Mouse (Mus musculus) adrenal gland, postnatal 14 days (tissue): Measurements from ENCODE around the gene Mfn1. TPM values are rescaled to one million over a fixed set of nuclear protein-coding genes. Genes with fewer than 3 reads are reported as not detected.

ENCODE experiments used
- DNase-seq: peaks from one replicate; pipeline ENCODE4 v3.0.0; 2021; ENCODE audit warnings: mixed read lengths
- total RNA-seq: library from RNA; stranded (reverse); gene quantifications from 2 replicates; pipeline ENCODE4 v1.2.3, GENCODE M21; 2021

Gene Mfn1
- total RNA-seq, 1 experiment from 2014 or later, result 73.9 TPM

DNA sequence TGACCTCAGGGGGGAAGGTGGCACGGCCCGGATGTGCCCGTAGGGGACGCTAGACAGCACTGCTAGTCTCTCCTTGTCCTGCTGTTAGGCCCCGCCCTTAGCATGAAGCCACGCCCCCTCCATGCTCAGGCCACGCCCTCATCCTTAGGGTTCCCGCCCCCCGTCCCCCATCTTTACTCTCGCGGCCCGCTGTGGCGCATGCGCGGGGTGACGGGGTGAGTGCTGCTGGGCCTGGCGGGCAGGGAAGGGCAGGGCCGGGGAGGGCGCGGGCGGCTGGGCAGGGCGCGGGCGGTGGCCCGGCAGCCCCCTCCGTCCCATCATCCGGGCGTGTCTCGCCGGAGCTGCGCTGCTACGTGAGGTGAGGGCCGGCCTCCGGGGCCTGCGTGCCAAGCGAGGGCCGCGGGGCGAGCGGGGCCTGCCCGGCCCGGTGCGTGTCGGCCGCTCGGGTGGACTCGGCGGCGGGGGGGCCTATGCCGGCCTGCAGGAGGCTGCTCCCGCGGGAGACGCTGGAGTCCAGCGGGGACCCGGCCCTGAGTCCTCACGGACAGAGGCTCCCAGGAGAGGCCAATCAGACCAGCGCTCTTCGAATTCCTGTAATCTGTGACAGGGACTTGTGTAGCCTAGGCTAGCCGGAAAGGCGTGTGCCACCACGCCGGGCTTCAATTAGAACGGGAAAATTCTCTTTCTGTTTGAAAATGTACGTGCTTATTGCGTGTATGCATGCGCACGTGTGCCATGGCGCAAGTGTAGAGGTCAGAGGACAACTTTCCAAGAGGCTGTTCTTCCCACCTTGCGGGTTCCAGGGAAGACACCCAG lies 18.7 kb upstream of the Mfn1 start:
- peak; percentile 99 for DNase-seq

DNA sequence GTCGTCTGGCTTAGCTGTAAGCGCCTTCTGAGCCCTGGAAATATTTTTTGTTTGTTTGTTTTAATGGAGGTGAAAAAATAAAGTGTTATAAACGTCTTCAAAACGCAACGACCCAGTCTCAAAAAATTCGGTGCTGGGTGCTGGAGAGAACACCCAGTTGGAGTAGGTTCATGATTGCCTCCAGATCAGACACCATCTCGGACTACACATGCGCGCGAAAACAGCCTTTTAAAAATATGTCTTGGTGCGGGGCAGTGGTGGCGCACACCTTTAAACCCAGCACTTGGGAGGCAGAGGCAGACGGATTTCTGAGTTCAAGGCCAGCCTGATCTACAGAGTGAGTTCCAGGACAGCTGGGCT lies 18.1 kb upstream of the Mfn1 start:
- DNase-seq, result no peak

DNA sequence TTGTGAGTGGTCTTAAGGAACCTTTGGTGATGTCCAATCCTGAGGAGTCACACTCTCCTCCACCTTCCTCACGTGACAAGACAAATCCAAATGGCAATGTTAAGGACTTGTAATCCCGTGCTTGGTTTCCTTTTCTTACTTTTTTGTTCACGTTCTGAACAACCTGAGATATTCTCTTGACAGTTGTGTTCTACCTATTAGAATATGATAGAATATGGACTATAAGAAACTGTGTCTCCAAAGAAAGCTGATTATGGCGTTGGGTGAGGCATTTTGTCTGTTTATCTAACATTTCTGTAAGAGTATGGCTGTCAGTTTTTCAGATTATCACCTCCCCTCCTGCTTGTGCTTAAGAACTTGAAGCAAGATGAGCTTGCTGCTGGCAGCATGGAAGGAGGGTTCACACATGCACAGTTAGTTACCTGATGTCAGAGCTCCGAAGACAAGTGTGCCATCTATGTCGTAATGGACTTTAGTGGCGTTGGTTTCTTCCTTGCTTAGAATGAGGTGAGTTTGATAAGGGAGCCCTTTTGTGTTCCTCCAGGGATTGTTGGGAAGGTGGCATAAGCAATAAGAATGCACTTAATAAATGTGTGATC lies 16.5 kb upstream of the Mfn1 start:
- DNase-seq, result no peak

DNA sequence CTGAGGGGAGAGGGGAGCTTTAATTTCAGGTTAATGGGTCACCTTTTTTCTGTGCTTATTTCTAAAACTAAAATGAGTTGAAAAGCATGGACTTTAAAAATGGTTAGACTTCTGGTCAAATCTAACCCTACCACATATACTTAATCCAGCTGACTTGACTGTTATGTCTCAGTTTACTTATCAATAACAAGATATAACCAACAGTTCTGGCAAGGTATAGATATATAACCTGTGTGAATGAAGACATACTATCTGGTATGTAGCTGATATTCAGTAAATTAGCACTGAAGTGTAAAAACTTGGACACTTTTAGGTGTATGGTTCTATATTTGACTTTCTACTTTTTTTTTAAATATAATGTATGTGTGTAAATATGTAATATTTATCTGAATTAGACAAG lies 15.7 kb upstream of the Mfn1 start:
- no peak for DNase-seq

DNA sequence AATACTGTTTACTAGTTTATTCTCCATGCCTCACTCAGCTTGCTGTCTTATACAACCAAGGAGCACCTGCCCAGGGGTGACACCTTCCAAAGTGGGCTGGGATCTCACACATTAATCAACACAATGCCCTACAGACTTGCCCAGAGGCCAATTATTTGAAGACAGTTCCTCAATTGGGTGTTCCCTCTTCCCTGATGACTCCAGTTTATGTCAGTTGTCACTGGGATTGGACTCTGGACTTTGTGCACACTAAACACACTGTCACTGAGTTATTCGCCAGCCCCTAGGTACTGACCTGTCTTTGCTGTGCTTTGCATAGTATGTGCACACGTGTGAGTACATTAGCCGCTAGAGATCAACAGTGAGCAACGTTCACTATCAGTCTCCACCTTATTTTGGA lies 2.1 kb upstream of the Mfn1 start:
- DNase-seq, result no peak

DNA sequence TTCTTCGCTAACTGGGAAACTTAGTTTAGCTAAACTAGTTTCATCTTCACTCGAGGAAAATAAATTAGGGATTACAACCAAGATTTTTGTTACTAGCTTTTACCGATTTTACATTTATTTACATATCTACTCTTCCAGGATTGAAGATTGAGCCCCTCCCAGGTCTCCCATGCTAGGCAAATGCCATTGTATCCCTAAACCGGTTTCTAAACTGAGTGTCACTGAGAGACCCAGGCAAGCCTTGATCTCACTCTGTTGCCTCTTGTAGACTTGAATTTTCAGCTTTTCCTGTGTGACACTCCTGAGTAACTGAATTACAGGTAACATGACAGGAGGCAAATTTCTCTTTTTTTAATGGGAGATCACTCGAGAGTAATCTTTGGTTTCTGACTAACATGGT lies 776 bp downstream of the Mfn1 start:
- DNase-seq, result no peak

DNA sequence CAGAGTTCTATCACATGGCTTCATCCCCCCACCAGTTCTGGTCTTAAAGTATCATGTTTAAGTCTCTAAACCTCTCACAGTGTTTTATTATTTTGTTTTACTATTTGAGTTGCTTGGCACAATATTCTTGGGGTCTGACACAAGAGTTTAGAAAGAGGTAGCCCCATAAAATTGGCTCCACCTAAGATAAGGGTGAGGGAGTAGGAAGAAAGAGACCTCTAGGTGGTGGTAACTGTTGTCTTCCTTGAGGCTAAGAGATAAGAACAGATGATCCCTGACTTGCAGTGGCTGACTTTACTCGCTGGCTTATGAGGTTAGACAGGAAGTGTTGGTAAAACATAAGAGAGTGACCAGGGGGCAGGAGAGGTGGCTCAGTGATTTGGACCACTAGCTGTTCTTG lies 6.4 kb downstream of the Mfn1 start:
- DNase-seq, result no peak

DNA sequence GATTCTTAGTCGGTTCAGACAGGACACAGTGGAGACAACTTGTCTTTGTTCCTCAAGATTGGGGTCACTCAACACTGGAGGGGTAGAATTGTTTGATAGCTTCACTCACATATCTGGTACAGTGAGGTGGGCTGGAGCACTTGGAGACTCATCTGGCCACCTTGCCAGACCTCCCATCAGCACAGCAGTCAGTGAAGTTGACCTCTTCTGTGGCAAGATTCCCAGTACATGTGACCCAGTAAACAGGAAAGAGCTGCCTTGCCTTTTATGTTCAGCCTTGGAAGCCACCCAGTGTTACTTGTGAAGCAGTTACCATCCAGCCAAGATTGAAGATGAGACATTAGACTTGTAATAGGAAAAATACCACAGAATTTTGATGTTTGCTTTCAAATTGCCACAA lies 8.3 kb downstream of the Mfn1 start:
- DNase-seq, result peak; percentile 75

DNA sequence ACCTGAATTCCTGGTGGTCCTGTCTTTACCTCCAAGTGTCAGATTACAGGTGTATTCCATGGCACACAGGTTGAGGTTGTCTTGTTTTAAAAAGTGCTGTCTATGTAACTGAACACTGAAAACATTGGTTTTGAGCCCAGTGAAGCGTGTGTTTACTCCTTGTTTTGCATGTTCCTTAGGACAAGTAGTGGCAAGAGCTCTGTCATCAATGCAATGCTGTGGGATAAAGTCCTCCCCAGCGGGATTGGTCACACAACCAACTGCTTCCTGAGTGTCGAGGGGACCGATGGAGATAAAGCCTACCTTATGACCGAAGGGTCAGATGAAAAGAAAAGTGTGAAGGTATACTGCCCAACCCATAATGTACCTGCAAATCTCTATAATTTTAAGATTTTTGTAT lies 8.8 kb downstream of the Mfn1 start:
- no peak for DNase-seq

DNA sequence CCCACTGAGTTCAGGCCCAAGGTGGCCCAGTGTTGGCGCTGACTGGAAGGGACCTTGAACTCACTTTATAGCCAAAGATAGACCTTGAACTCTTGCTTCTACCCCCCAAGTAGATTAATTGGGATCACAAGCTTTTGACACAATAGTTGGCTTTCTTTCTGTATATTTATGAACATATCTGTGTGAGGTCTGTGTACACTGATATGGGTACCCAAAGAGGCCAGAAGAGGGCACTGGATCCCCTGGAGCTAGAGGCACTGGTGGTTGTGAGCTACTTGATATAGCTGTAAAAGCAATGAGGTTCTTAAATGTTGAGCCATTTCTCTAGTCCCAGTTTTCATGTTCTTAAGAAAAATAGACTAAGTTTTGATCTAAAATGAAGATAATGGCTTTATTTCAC lies 23.8 kb downstream of the Mfn1 start:
- peak; percentile 28 for DNase-seq

DNA sequence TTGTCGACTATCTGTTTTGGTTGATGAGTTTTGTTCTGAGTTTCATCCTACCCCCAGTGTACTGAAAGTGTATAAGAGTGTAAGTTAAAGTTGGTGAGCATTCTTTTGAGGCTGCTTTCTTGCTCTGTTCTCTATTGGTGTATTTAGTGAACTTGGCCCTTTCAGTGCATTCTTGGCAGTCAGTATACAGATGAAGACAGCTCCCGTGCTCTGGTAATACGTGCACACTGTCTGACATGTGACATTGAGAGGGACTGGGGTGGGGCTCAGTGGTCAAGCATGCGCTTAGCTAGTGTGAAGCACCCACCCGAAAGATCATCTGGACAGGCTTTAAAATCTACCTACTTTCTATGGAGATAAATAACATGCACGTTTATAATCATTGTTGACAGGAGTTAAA lies 34.1 kb downstream of the Mfn1 start:
- DNase-seq, result no peak

DNA sequence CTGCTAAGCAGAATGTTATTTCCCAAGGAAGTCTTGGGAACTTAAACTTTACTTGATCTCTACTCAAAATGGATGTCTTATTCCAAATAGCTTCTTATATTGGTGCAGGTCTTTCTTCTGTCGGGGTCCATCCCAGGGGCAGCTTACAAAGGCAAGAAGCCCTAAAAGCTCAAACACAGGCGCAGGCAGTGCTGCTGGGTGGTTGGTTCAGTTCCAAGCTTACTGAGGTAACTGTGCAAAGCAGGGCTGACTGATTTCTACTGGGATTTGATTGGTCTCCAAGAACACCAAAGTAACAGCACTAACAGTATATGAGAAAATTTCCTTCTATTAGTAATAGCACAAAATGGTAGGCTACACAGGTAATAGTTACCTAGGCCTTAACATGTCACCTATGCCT lies 43.8 kb downstream of the Mfn1 start:
- DNase-seq, result no peak

DNA sequence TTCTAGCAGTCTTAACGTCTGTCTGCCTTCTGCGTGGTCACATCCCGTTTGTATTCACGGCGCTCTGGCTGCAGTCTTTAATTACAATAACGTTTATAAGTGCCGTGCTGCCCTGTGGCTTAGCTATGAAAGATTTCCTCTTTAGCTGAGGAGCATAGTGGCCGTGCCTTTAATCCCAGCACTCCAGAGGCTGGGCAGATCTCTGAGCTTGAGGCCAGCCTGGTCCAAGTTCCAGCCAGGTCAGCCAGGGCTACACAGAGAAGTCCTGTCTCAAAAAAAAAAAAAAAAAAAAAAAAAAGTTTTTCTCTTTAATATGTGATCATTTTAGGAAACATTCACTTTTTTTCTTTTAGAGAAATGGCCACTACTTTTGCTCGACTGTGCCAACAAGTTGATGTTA lies 44.6 kb downstream of the Mfn1 start:
- DNase-seq, result no peak

DNA sequence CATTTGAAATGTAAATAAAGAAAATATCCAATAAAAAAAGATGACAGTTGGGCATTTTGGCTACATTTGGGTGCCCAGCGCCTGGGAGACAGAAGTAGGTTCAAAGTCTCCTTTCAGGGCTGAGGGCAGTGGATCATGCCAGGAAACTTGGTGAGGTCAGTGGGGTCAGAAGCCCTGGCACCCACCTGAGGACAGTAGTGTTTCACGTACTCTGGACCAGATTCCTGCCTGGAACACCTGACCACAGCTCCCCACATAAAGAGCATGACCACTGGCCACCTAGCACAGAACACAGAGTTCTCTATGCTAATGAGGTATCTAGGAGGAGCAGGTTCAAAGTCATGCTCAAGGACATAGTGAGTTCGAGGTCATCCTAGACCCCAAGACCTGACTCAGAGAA lies 45.9 kb downstream of the Mfn1 start:
- DNase-seq, result no peak

DNA sequence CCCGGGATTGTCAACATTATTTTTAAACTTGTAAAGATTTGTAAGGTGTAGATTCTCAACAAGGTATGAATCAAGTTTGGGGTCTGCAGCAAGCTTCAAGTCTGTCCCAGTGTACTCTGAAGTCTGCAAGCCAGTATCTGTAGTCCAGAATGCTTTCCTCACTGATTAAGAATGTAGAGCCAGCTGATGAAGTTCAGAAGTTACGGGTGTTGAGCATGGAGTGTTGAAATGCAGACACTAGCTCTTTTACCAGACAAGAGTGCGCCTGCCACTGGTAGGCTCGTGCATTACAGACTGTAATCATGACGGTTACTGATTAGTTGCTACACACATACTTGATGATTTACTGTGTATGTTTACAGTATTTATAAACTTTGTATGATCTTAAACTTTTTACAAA lies 49.5 kb downstream of the Mfn1 start:
- no peak for DNase-seq

DNA sequence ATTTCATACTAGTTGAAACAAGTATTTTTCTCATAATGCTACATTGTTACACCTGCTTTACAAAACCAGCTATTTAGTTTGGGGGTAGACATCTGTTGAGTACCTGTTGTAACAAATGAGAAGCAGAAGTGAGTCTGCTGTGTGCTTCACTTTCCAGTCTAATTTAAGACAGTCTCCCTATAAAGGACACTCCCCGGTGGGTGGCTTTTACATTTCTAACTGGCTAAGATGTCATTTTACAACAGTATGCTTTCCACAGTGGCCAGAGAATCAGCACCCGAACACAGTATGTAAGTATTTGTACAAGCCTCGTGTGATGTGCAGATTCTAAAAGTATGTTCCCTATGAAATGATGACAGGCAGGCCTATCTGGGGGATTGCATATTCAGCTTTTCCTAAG lies 51.5 kb downstream of the Mfn1 start:
- DNase-seq, result no peak

DNA sequence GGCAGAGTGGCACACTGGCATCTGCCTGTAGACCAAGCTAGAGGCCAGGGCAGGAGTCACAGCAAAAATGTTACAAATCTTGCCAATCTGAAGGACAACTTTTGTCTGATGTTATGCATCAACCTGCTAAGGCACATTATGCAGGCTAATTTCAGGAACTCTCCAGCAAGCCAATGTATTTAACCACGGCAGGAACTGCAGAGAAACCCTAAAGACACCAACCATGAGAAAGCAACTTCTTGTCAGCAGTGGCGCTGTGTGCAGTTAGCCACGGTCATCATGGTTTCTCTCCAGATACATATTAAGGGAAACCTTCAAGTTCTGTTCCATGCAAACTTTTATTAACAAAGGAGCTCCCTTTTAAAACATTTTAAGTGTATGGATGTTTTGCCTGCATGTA lies 52.6 kb downstream of the Mfn1 start:
- DNase-seq, result no peak

DNA sequence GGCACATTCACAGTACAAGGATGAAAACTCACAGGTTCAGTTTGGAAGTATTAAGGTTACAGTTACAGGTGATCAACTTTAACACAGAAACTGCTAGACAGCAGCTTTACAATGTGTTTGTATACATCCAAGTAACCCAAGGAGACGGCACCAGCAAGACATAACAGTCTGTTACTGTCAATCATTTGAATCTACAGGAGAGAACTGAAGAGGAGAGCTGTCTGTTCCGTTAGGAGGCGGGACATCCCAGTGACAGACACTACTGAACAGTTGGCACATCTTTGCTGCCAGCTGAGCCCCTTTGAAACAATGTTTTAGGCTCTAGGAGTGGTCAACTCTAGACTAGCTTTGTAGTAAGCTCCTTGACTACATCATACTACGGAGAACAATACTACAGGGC lies 54.2 kb downstream of the Mfn1 start:
- DNase-seq, result no peak

DNA sequence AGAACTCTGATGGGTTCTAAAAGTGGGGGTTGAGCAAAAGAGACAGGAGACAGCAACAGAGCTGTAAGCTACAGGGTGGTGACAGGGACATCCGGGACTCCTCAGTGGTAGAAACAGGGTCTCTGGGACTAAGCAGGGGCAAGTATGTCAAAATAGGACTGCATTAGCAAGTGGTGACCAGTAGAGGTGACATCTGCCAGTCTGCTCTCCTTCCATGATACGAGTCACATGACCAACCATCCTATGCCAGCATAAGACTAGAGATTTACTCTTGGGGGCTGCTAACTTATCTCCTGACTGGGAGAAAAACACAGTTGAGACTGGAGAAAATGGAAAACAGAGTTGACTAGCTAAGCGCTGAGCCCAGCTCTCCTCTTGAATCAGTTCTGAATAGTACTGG lies 57.0 kb downstream of the Mfn1 start:
- no peak for DNase-seq

DNA sequence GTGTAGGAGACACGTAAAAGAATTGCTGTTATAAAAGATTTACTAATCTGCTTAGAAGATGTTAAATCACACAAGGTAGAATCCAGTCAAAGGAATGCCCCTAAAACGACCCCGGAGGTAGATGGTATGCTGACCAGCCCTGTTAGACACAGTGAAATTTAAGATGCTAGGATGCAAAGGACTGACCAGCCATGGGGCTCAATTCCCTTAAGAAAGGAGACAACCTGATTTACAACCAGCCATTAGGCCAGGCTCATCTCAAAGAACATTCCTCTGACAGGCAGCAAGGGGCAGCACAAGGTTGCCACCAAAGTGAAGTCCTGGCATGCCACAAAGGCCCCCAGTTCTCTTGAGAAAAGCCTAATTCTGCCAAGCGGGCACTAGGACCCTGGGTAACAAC lies 65.8 kb downstream of the Mfn1 start:
- no peak for DNase-seq

DNA sequence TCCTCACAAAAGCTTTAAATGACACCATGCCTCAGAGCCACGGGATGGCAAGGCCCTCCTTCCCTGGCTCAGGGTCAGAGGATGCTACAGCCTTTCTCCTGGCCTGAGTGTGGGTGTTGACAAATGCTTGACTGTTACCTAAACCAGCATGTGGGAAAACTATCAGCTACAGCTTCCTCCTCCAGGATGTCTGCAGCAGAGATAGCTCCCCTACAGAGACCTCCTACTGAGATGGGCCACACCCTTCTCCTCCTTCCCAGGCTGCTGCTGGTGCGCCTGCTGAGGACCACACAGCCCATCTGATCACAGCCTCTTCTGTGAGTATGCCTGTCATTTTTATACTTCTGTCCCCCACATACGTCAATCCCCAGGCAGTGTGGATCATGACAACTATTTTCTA lies 70.1 kb downstream of the Mfn1 start:
- no peak for DNase-seq

DNA sequence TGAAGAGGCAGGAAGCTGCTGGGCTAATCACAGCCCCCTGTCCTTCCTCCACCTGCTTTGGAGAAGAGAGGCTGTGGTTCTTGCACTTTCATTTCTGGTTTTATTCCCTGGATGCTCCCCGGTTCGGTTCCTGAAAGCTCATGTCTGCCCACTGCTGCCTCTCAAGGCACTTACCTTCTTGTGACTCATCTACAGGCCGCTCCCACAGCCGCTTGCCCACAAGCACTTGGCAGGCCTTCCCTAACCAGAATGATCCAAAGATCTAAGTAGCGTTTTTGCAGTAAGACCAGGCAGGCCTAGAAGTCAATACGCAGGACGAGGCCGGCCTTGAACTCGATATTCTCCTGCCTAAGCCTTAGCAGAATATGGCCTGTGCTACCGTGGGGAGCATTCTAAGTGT lies 71.8 kb downstream of the Mfn1 start:
- peak; percentile 31 for DNase-seq

DNA sequence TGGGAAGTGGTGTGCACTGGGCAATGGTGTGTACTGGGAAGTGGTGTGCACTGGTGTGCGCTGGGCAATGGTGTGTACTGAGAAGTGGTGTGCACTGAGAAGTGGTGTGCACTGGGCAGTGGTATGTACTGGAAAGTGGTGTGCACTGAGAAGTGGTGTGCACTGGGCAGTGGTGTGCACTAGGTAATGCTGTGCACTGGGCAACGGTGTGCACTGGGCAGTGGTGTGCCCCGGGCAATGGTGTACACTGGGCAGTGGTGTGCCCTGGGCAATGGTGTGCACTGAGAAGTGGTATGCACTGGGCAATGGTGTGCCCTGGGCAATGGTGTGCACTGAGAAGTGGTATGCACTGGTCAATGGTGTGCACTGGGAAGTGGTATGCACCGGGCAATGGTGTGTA lies 80.0 kb downstream of the Mfn1 start:
- no peak for DNase-seq

DNA sequence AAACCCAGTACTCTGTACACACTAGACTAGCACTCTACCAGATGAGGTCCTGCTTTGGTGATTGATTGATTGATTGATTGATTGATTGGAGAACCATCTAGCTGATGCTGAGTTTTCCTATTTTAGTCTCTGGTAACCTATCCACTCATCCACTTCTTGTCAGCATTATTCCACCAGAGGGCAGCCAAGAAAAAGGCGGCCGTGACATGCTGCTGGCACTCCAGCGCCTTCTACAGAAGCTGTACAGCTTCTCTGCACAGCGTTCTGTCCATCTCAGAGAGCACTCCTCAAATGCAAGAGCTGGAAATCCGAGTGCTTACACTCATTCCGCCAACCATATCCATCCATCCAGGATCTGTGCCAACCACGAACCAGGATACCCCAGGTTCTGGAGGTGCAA lies 81.3 kb downstream of the Mfn1 start:
- peak; percentile 79 for DNase-seq
